Comparison of ENCODE assay signal across 16 mouse cellular contexts in genomic region chr2:118943232-118943631, GRCm38 (mm10).
"Had no signal": no experiment of that assay in that cellular context is flagged by ENCODE, and none has a peak within 500 bp of the region (broad histone marks: within the 10 kb centered on the region; RNA-seq: fewer than 3 reads in every experiment).

No protein-coding gene starts in this region.

- H3K27me3 ChIP-seq: lung, embryonic 15.5 days; midbrain, embryonic 15.5 days; neural tube, embryonic 13.5 days had no signal

- H3K9ac ChIP-seq: lung, embryonic 15.5 days; midbrain, embryonic 12.5 days; midbrain, embryonic 15.5 days; neural tube, embryonic 13.5 days had no signal

- H3K27ac ChIP-seq: kidney, postnatal 0 days; layer of hippocampus, adult 2 months; lung, embryonic 15.5 days; midbrain, embryonic 12.5 days; midbrain, embryonic 15.5 days; neural tube, embryonic 13.5 days had no signal

- H3K36me3 ChIP-seq: lung, embryonic 15.5 days; midbrain, embryonic 12.5 days; midbrain, embryonic 15.5 days; neural tube, embryonic 13.5 days had no signal

- H3K9me3 ChIP-seq: lung, embryonic 15.5 days; midbrain, embryonic 12.5 days; midbrain, embryonic 15.5 days; neural tube, embryonic 13.5 days had no signal

- H3K4me3 ChIP-seq: layer of hippocampus, adult 2 months; lung, embryonic 15.5 days; midbrain, embryonic 12.5 days; midbrain, embryonic 15.5 days; myocyte; neural tube, embryonic 13.5 days had no signal

- DNase-seq: kidney, adult 2 months; kidney, postnatal 25 days; layer of hippocampus, adult 9-11 months; lung, adult 18-20 months; lung, postnatal 10 days; lung, postnatal 36 days; thymus, adult 18-20 months; thymus, postnatal 36 days had no signal

- H3K4me2 ChIP-seq: lung, embryonic 15.5 days; midbrain, embryonic 12.5 days; midbrain, embryonic 15.5 days; neural tube, embryonic 13.5 days had no signal

- H3K4me1 ChIP-seq: lung, embryonic 15.5 days; midbrain, embryonic 12.5 days; midbrain, embryonic 15.5 days; neural tube, embryonic 13.5 days had no signal

- ATAC-seq: intestine, postnatal 0 days; midbrain, embryonic 15.5 days had no signal
